Mouse (Mus musculus): ENCODE data around the gene Ctnna2.

Gene Ctnna2

DNA sequence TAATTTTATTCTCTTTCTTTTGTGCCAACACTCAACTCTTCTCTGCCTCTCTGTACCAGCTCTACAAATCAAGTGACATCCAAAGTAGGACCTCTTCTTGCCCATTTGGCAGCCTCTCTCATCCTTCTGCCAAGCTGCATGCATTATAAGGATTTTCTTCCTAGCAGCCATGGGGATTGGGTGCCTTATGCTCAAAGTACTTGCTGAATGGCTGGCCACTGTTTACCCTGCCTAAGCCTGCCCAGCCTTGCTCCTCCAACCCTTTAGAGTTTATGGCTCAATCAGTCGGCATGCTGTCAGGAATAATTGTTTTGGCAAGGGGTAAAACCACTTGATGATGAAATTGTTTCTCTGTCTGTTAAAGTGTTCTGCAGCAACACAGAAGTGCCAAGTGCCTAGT, 739.1 kb downstream of the Ctnna2 start:
- TF ChIP-seq GATA4 (IDR thresholded peaks at IDR 0.05; ENCODE audit: insufficient replicate concordance, low read length) = no peak

GRCm38 (mm10) chr6:77222849-77223638, 756.5 kb downstream of the Ctnna2 start:
- no peak for TF ChIP-seq GATA4 (IDR thresholded peaks at IDR 0.05; ENCODE audit: insufficient replicate concordance, low read length)

DNA sequence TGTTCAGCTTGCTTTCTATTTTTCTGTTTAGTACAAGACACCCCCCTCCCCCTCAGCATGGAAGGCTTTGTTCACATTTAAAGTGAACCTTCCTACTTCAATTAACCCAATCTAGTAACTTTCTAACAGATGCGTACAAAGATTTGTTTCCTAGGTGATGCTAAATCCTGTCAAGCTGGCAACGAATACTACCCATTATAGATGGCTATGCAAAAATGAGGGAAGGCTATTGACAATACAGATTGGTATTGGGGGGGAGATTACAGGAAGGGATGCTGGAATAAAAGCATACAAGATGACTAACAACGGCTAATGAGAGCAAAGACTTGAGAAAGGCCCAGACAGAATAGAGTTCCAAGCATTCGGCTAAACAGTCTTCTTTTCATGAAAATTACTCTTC, 758.7 kb downstream of the Ctnna2 start:
- no peak for TF ChIP-seq GATA4 (IDR thresholded peaks at IDR 0.05; ENCODE audit: insufficient replicate concordance, low read length)

- TF ChIP-seq GATA4 (IDR thresholded peaks at IDR 0.05; ENCODE audit: insufficient replicate concordance, low read length) = no peak
Observed at GRCm38 (mm10) chr6:77218875-77219274, 760.6 kb downstream of the Ctnna2 start.

- TF ChIP-seq GATA4 (IDR thresholded peaks at IDR 0.05; ENCODE audit: insufficient replicate concordance, low read length) = no peak
Observed at GRCm38 (mm10) chr6:77215322-77215721, 764.2 kb downstream of the Ctnna2 start.

DNA sequence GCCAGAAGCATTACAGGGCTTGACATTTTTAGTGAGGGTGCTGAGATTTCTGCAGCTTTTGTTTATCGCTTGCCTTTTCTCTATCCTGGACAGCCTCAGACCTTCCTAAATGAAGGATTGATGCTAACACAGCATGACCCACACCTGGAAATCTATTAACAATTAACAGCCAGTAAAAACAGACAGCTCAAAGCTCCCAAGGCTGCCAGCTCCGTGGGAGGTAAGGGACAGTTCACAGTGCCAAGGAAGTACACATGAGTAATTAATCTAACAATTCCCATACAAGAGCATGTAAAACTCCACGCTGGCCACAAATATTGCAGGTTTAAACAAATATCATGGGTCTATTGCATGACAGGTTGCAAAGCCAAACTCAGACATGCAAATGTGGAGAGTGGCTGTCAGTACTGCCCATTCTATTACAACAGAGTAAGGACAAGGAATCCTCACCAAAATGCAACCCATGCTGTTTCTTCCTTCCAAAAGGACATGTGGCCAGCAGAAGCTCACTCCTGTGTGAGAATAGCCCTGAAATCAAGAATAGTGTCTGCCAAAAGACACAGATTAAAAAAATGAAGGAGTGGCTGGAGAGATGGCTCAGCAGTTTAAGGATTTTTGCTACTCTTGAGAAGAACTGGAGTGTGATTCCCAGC, 765.6 kb downstream of the Ctnna2 start:
- no peak for TF ChIP-seq GATA4 (IDR thresholded peaks at IDR 0.05; ENCODE audit: insufficient replicate concordance, low read length)

DNA sequence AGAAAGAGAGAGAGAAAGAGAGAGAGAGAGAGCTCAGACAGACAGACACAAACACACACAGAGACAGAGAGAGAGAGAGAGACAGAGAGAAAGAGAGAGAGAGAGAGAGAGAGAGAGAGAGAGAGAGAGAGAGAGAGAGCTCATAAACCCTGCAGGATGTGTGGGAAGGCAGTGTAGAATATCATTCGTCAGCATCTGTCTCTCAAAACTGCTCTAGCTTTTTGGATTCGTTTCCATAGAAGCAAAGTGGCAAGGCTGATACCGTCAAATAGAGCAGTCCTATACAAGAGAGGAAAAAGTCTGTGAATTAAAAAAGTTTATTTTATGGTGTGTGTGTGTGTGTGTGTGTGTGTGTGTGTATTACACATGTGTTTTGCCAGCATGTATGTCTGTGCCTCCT, 769.6 kb downstream of the Ctnna2 start:
- TF ChIP-seq GATA4 (IDR thresholded peaks at IDR 0.05; ENCODE audit: insufficient replicate concordance, low read length) = no peak

DNA sequence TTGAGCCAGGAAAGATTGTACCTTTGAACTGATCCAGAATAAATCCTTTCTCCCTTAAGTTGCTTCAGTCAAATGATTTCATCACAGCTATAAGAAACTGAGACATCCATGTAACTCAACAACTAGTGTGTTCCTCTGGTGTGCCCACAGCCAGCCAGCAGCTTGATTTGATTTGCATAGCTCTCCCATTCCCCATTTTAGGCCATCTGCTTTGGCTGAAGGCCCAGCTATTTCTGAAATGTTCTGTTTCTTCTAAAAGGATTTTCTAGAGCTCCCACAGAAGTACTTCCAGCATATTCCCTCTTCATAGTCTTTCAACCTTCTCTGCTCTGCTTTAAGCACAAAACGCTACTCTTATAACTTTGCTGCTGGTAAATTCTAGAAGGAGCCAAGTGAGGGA, 770.3 kb downstream of the Ctnna2 start:
- TF ChIP-seq GATA4 (IDR thresholded peaks at IDR 0.05; ENCODE audit: insufficient replicate concordance, low read length) = no peak

GRCm38 (mm10) chr6:77199375-77199774, 780.1 kb downstream of the Ctnna2 start:
- no peak for TF ChIP-seq GATA4 (IDR thresholded peaks at IDR 0.05; ENCODE audit: insufficient replicate concordance, low read length)

- TF ChIP-seq GATA4 (IDR thresholded peaks at IDR 0.05; ENCODE audit: insufficient replicate concordance, low read length) = no peak
Observed at GRCm38 (mm10) chr6:77196650-77197049, 782.8 kb downstream of the Ctnna2 start.

DNA sequence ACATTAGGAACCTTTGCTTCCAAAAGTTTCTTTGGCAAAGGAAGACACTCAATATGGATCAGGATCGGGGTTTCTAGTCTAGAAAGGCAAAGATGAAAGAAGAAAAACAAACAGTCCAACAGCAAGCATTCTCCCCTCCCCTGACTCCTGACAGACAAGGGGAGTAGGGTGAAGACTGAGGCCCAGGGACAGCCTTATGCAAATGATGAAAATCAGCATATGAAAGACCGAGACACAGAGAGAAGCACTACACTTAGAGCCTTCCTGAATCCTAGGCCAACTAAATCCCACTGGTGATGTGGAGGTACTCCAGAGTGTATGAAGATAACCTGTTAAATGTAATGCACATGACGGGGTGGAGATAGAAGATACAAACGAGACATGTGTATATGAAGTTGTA, 787.9 kb downstream of the Ctnna2 start:
- no peak for TF ChIP-seq GATA4 (IDR thresholded peaks at IDR 0.05; ENCODE audit: insufficient replicate concordance, low read length)

GRCm38 (mm10) chr6:77188628-77189027, 790.9 kb downstream of the Ctnna2 start:
- no peak for TF ChIP-seq GATA4 (IDR thresholded peaks at IDR 0.05; ENCODE audit: insufficient replicate concordance, low read length)

GRCm38 (mm10) chr6:77185751-77186150, 793.7 kb downstream of the Ctnna2 start:
- no peak for TF ChIP-seq GATA4 (IDR thresholded peaks at IDR 0.05; ENCODE audit: insufficient replicate concordance, low read length)

DNA sequence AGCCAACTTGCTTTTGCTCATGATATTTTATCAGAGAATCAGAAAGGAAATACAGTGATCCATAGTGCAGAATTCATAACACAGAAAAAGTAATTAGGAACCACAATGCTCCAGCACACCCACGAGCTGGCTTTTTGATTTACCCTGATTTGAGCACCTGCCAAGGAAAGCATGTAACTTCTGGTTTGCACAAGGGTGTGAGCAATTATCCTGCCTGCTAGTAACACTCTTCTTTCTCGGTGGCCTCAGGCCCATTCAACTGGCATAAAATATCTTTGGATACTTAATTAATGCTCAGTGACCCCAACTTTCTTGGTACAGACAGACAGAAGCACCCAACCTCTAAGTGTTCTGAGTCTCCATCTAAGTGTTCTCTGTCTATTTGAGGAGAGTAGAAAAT, 794.6 kb downstream of the Ctnna2 start:
- TF ChIP-seq GATA4 (IDR thresholded peaks at IDR 0.05; ENCODE audit: insufficient replicate concordance, low read length) = no peak

DNA sequence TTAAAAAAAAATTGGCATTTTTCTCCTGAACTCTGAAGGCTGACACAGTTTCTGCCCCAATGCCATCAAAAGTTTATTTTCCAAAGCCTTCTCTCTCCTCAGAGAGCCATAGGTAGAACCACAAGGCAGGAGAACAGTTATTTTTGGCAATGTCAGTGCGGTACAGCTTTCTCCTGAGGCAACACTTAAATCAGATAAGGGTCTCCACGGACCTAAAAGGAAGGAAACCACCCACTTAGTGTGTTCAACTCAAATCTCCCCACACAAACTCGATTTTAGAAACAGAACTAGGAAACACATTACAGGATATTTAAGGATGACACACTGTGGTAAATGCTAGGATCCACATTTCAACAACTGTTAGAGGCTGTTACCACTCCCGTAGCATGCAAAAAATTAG, 803.7 kb downstream of the Ctnna2 start:
- TF ChIP-seq GATA4 (IDR thresholded peaks at IDR 0.05; ENCODE audit: insufficient replicate concordance, low read length) = no peak

GRCm38 (mm10) chr6:77157028-77157427, 822.5 kb downstream of the Ctnna2 start:
- no peak for TF ChIP-seq GATA4 (IDR thresholded peaks at IDR 0.05; ENCODE audit: insufficient replicate concordance, low read length)
